Mouse (Mus musculus) forebrain, embryonic 15.5 days (tissue): Measurements from ENCODE around the gene Mpv17l2. TPM values are rescaled to one million over a fixed set of nuclear protein-coding genes. Genes with fewer than 3 reads are reported as not detected.

ENCODE experiments used
- ATAC-seq: fragments of 200-750 bp; cut with Nextera tagmentation; replicated peaks from 2 replicates; pipeline ENCODE4 v1.8.0; 2017; ENCODE audit warnings: mild to moderate bottlenecking, moderate TSS enrichment, moderate library complexity
- H3K27ac ChIP-seq: fragments of 300-500 bp; sonication (generic); replicated peaks from 2 replicates; pipeline ENCODE4 v1.5.1; 2015; ENCODE audit warnings: mild to moderate bottlenecking, inconsistent platforms
- H3K27me3 ChIP-seq: fragments of 300-500 bp; sonication (generic); 2 replicates; pipeline ENCODE4 v1.6.1; 2015; ENCODE audit warnings: inconsistent platforms
- H3K36me3 ChIP-seq: fragments of 300-500 bp; sonication (generic); 2 replicates; pipeline ENCODE4 v1.6.1; 2015; ENCODE audit warnings: mild to moderate bottlenecking, inconsistent platforms
- H3K4me1 ChIP-seq: fragments of 300-500 bp; sonication (generic); 2 replicates; pipeline ENCODE4 v1.6.1; 2015; ENCODE audit warnings: inconsistent platforms
- H3K4me2 ChIP-seq: fragments of 300-500 bp; sonication (generic); replicated peaks from 2 replicates; pipeline ENCODE4 v1.6.1; 2015; ENCODE audit warnings: mild to moderate bottlenecking, inconsistent platforms
- H3K4me3 ChIP-seq: fragments of 300-500 bp; sonication (generic); 2 replicates; pipeline ENCODE4 v1.5.1; 2015; ENCODE audit warnings: mild to moderate bottlenecking, inconsistent platforms
- H3K9ac ChIP-seq: fragments of 300-500 bp; sonication (generic); replicated peaks from 2 replicates; pipeline ENCODE4 v1.6.1; 2015; ENCODE audit warnings: mild to moderate bottlenecking, inconsistent platforms
- H3K9me3 ChIP-seq: fragments of 300-500 bp; sonication (generic); 2 replicates; pipeline ENCODE4 v1.6.1; 2016; ENCODE audit warnings: inconsistent platforms
- WGBS: fragments of 180-500 bp; shearing (Covaris S2); methylation state at CpG from one replicate; pipeline ENCODE4 v1.1.7; 2015; ENCODE audit warnings: mixed read lengths; 5-methylcytosine and 5-hydroxymethylcytosine counted together
- polyA plus RNA-seq: library from polyadenylated mRNA; unstranded; fragments of >200 nt; fragmentation: Nextera tagmentation; extraction: Ambion mirVana; gene quantifications from 2 replicates; pipeline ENCODE4 v1.2.1, GENCODE M21; 2015

The Mpv17l2 gene
- polyA plus RNA-seq, 1 experiment from 2014 or later: 51.5 TPM

- Histone ChIP-seq H3K4me2 (no peak overlapping the region), H3K27ac (no peak overlapping the region), H3K36me3 (peaks cover 55% of the 10 kb centered on the region), H3K9ac (no peak overlapping the region), H3K4me3 (no peak overlapping the region), H3K27me3 (0 out of 2 replicates have a peak, but pooled peaks cover 3% of the 10 kb centered on the region), H3K4me1 (peaks cover 40% of the 10 kb centered on the region), H3K9me3 (no peaks in the 10 kb centered on the region)
- no peak for ATAC-seq
- WGBS: 89% methylated on average over 7 of the region's 7 CpGs
These were observed 10.5 kb upstream of the Mpv17l2 start for GRCm38 (mm10) chr8:70771217-70771616.

DNA sequence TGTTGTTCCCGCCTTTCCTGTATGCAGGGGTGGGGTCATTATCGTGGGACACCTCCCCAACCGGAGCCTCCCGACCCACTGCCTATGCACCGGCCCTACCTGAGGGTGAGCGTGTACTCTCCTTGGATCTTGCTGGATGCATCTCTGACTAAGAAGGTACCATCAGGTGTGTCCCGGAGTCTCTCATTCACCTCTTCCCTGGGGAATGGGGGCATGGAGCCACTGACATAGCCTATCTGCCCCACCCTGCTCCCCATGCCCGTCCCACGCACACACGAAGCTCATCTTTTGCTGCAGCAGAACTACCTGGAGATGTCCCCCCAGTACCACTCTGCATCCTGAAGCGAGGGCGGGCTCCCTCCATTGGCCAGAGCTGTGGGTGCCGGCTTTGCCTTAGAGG, 10.0 kb upstream of the Mpv17l2 start:
- H3K4me1 ChIP-seq: peaks cover 42% of the 10 kb centered on the region
- H3K4me3 ChIP-seq: no peak overlapping the region
- H3K9ac ChIP-seq: no peak overlapping the region
- WGBS: 96% methylated on average over 13 of the region's 13 CpGs
- ATAC-seq: no peak
- no peak overlapping the region for H3K27ac ChIP-seq
- H3K9me3 ChIP-seq: no peaks in the 10 kb centered on the region
- H3K4me2 ChIP-seq: no peak overlapping the region
- 0 out of 2 replicates have a peak, but pooled peaks cover 5% of the 10 kb centered on the region for H3K27me3 ChIP-seq
- H3K36me3 ChIP-seq: peaks cover 55% of the 10 kb centered on the region

DNA sequence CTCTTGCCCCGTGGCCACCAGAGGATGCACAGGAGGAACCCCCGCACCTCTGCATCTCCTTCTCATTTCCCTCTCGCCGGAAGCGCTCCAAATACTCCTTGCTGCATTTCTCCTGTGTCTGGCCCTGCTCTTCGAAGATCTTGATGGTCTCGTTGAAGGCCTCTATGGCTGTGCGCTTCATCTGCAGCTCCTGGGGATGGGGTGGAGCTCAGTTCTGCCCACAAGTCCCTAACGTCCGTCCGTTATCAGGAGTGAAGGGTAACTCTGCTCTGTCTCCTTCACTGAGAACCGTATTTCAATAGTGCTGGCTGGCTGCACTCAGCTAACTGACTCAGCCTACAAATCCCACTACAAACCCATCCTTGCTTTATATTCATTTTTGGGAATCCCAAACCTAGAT, 9.1 kb upstream of the Mpv17l2 start:
- peaks cover 35% of the 10 kb centered on the region for H3K4me1 ChIP-seq

GRCm38 (mm10) chr8:70769359-70769758, 8.6 kb upstream of the Mpv17l2 start:
- Histone ChIP-seq H3K27me3 (0 out of 2 replicates have a peak, but pooled peaks cover 5% of the 10 kb centered on the region), H3K27ac (no peak overlapping the region), H3K9me3 (no peaks in the 10 kb centered on the region), H3K9ac (no peak overlapping the region), H3K4me2 (no peak overlapping the region), H3K4me1 (peaks cover 30% of the 10 kb centered on the region), H3K4me3 (peak overlapping the region; percentile 0; the same call in 1 of the 2 replicates), H3K36me3 (peaks cover 51% of the 10 kb centered on the region)
- 7% methylated on average over 26 of the region's 26 CpGs for WGBS
- peak; percentile 72 for ATAC-seq

More for the DNA sequence above, 9.1 kb upstream of the Mpv17l2 start:
- no peak overlapping the region for H3K9ac ChIP-seq
- H3K27me3 ChIP-seq: 0 out of 2 replicates have a peak, but pooled peaks cover 5% of the 10 kb centered on the region
- H3K4me2 ChIP-seq: no peak overlapping the region
- WGBS: 75% methylated on average over 12 of the region's 12 CpGs
- no peaks in the 10 kb centered on the region for H3K9me3 ChIP-seq
- no peak overlapping the region for H3K4me3 ChIP-seq
- no peak for ATAC-seq
- H3K27ac ChIP-seq: no peak overlapping the region
- peaks cover 55% of the 10 kb centered on the region for H3K36me3 ChIP-seq

GRCm38 (mm10) chr8:70768956-70769355, 8.2 kb upstream of the Mpv17l2 start:
- H3K4me1 ChIP-seq: peaks cover 26% of the 10 kb centered on the region
- 81% methylated on average over 16 of the region's 16 CpGs for WGBS
- H3K36me3 ChIP-seq: peaks cover 47% of the 10 kb centered on the region
- H3K4me2 ChIP-seq: no peak overlapping the region
- H3K27me3 ChIP-seq: 0 out of 2 replicates have a peak, but pooled peaks cover 5% of the 10 kb centered on the region
- no peak overlapping the region for H3K27ac ChIP-seq
- H3K9me3 ChIP-seq: no peaks in the 10 kb centered on the region
- H3K9ac ChIP-seq: no peak overlapping the region
- ATAC-seq: 0 out of 2 replicates have a peak, but pooled peaks have one; percentile 7
- no peak overlapping the region for H3K4me3 ChIP-seq

- WGBS: 94% methylated on average over 32 of the region's 32 CpGs
- H3K4me3 ChIP-seq: no peak overlapping the region
- H3K27ac ChIP-seq: no peak overlapping the region
- H3K9ac ChIP-seq: no peak overlapping the region
- H3K4me2 ChIP-seq: no peak overlapping the region
- no peak for ATAC-seq
- peaks cover 19% of the 10 kb centered on the region for H3K4me1 ChIP-seq
- H3K9me3 ChIP-seq: no peaks in the 10 kb centered on the region
- H3K36me3 ChIP-seq: peaks cover 45% of the 10 kb centered on the region
- 0 out of 2 replicates have a peak, but pooled peaks cover 5% of the 10 kb centered on the region for H3K27me3 ChIP-seq
These were observed 7.6 kb upstream of the Mpv17l2 start for GRCm38 (mm10) chr8:70768231-70768776.

GRCm38 (mm10) chr8:70767503-70767902, 6.8 kb upstream of the Mpv17l2 start:
- Histone ChIP-seq H3K36me3 (peaks cover 45% of the 10 kb centered on the region), H3K4me2 (no peak overlapping the region), H3K9ac (no peak overlapping the region), H3K4me3 (no peak overlapping the region), H3K27me3 (0 out of 2 replicates have a peak, but pooled peaks cover 5% of the 10 kb centered on the region), H3K9me3 (no peaks in the 10 kb centered on the region), H3K27ac (no peak overlapping the region), H3K4me1 (peaks cover 13% of the 10 kb centered on the region)
- ATAC-seq: no peak
- 76% methylated on average over 6 of the region's 6 CpGs for WGBS

DNA sequence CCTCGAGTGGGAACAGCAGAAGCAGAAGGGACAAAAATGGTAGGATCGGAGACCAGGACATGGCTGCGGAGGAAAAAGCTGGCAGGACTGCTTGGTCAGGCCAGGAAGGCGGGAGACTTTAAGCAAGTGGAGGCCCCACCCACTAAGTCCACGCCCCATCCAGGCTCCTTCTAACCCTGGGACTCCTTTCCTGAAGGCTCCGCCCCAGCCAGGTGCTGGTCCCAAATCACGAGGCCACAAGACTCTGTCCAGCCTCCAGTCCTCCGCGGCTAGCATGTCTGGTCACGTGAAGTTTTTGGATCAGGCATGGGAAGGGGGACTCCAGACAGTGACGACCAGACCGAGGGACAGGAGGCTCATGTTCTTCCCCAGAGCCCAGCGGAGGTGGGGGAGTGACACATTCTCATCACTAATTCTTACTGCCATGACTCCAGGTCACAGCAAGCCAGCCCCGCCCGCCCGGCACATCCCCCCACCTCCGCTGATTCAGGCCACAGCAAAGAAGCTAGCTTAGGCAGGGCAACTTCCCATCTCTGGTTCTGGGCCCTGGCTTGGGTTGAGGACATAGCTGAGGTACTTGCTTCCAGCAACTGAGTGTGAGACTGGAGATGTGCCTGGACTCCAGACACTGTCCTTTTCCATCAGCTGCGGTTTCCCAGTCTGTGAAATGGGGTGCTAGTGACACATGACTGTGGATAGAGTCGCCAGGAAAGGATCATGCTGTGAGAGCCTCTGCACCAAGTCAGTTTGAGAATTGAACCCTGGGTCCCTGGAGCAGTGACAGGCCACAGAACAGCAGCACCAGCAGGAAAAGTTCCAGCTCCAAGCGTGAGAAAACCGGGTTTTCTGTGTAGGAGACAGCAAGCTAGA, 6.1 kb upstream of the Mpv17l2 start:
- peaks cover 13% of the 10 kb centered on the region for H3K4me1 ChIP-seq
- H3K4me3 ChIP-seq: peak overlapping the region; percentile 19
- H3K9me3 ChIP-seq: no peaks in the 10 kb centered on the region
- peak overlapping the region; percentile 43 for H3K9ac ChIP-seq
- 10% methylated on average over 21 of the region's 21 CpGs for WGBS
- H3K36me3 ChIP-seq: peaks cover 39% of the 10 kb centered on the region
- ATAC-seq: no peak
- peak overlapping the region; percentile 42 for H3K4me2 ChIP-seq
- no peak overlapping the region for H3K27ac ChIP-seq
- H3K27me3 ChIP-seq: 0 out of 2 replicates have a peak, but pooled peaks cover 5% of the 10 kb centered on the region

DNA sequence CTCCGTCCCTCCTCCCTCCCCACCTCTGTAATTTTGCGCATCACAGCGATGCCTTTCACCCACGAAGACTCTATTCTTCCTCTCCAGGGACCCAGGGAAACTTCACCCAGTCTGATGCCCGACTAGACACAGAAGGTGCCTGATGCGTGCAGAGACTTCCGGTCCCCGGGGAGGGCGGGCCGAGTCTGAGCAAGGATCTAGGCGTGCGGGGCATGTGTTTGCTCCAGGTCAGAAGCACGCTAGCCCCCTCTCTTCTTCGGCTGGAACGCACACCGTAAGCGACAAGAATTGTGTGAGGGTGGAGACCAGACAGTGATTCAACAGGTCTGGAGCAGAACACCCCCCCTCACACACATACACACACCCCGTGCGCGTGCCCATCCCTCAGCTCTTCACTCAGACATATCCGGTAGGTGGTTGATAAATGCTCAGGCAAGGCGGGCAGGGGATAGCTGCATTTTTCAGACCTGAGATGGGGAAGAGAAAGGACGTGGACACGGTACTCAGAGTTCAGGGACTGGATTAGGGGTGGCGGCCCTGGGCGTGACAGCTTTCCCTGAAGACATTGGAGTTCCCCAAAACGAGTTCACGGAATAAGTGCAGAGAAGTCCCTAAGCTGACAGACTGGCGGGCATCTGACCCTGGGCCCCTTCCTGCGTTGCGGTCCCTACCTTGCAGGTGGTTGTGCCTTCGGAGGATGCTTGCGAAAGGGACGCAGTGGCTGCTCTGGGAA, 5.3 kb upstream of the Mpv17l2 start:
- peak overlapping the region; percentile 42 for H3K4me2 ChIP-seq
- ATAC-seq: no peak
- no peak overlapping the region for H3K27ac ChIP-seq
- WGBS: 2% methylated on average over 34 of the region's 34 CpGs
- H3K4me1 ChIP-seq: peaks cover 18% of the 10 kb centered on the region
- H3K36me3 ChIP-seq: peaks cover 31% of the 10 kb centered on the region
- no peaks in the 10 kb centered on the region for H3K9me3 ChIP-seq
- H3K4me3 ChIP-seq: peak overlapping the region; percentile 19
- peak overlapping the region; percentile 43 for H3K9ac ChIP-seq
- 0 out of 2 replicates have a peak, but pooled peaks cover 5% of the 10 kb centered on the region for H3K27me3 ChIP-seq

DNA sequence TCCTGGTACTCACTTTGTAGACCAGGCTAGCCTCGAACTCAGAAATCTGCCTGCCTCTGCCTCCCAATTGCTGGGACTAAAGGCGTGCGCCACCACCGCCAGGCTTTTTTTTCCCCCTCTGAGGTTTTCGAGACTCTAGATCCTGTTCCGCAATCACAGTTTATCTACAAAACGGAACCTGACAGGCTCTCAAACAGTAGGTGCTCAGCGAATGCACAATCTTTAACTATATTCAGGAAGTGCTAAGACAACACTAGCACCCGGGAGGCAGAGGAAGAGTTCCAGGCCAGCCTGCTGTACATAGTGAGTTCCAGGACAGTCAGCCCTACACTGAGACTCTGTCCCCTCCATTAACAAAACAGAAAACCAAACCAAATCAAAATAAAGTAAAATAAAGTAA, 4.6 kb upstream of the Mpv17l2 start:
- Histone ChIP-seq H3K4me3 (0 out of 2 replicates have a peak overlapping the region, but pooled peaks have one; percentile 19), H3K4me1 (peaks cover 20% of the 10 kb centered on the region), H3K4me2 (no peak overlapping the region), H3K36me3 (peaks cover 25% of the 10 kb centered on the region), H3K9ac (no peak overlapping the region; the same call in 1 of the 2 replicates), H3K9me3 (no peaks in the 10 kb centered on the region), H3K27ac (no peak overlapping the region), H3K27me3 (0 out of 2 replicates have a peak, but pooled peaks cover 5% of the 10 kb centered on the region)
- 86% methylated on average over 9 of the region's 9 CpGs for WGBS
- no peak for ATAC-seq

DNA sequence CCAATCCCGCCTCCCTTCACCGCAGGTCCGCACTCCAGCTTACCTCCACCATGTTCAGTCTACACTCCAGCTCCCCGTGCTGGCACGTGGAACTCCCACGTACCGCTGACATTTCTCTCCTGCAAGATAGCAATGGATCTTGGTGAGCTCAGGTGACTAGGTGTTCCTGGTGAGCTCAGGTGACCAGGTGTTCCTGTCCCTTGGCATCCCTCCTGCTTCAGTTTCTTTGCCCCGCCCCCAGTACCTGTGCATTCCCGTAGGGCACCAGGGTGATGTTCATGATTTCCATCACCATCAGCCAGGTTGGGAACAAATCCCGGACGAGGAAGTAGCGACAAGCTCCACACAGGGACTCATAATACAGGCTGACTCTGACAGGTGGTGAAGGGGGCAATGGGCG, 3.9 kb upstream of the Mpv17l2 start:
- no peak for ATAC-seq
- Histone ChIP-seq H3K9me3 (no peaks in the 10 kb centered on the region), H3K36me3 (peaks cover 18% of the 10 kb centered on the region), H3K4me1 (peaks cover 26% of the 10 kb centered on the region), H3K4me3 (no peak overlapping the region), H3K4me2 (no peak overlapping the region), H3K27ac (no peak overlapping the region), H3K27me3 (0 out of 2 replicates have a peak, but pooled peaks cover 5% of the 10 kb centered on the region), H3K9ac (no peak overlapping the region)
- WGBS: 94% methylated on average over 13 of the region's 13 CpGs
